Mouse (Mus musculus): ENCODE measurements at regions not wholly inside any gene's neighbourhood (a gene's known extent, or its start where the extent isn't known, plus 50 kb on each side); places are given as distances from the start of the nearest gene placed in this dataset.
"Not testable (repeated sequence)": the region's sequence is repeated elsewhere in the genome, so short reads cannot be mapped to it uniquely, and the experiment has no call there.

- not testable (repeated sequence) for DNase-seq (ENCODE audit: low read depth, low spot score)
Measured at GRCm38 (mm10) chr10:11801372-11802230, 458.4 kb downstream of the Epm2a start.

GRCm38 (mm10) chr10:11809255-11809654, 466.1 kb downstream of the Epm2a start:
- DNase-seq (ENCODE audit: low read depth, low spot score), result no peak

- DNase-seq (ENCODE audit: low read depth, low spot score), result peak; percentile 11
Measured at GRCm38 (mm10) chr10:11822418-11822959, 479.3 kb downstream of the Epm2a start.

GRCm38 (mm10) chr10:11841094-11841493, 497.9 kb downstream of the Epm2a start:
- peak; percentile 71 for DNase-seq (ENCODE audit: low read depth, low spot score)

- DNase-seq (ENCODE audit: low read depth, low spot score), result peak; percentile 87
Measured at GRCm38 (mm10) chr10:11841494-11841893, 498.3 kb downstream of the Epm2a start.

GRCm38 (mm10) chr10:11846141-11846540, 502.9 kb downstream of the Epm2a start:
- no peak for DNase-seq (ENCODE audit: low read depth, low spot score)

- peak; percentile 41 for DNase-seq (ENCODE audit: low read depth, low spot score)
Measured at GRCm38 (mm10) chr10:11875145-11876131, 532.2 kb downstream of the Epm2a start.

GRCm38 (mm10) chr10:11886237-11886636, 543.0 kb downstream of the Epm2a start:
- DNase-seq (ENCODE audit: low read depth, low spot score), result peak; percentile 57

GRCm38 (mm10) chr10:11888953-11889352, 545.7 kb downstream of the Epm2a start:
- peak; percentile 32 for DNase-seq (ENCODE audit: low read depth, low spot score)

- peak; percentile 24 for DNase-seq (ENCODE audit: low read depth, low spot score)
Measured at GRCm38 (mm10) chr10:11922132-11922531, 578.9 kb downstream of the Epm2a start.

- DNase-seq (ENCODE audit: low read depth, low spot score), result peak; percentile 62
Measured at GRCm38 (mm10) chr10:11938164-11938563, 595.0 kb downstream of the Epm2a start.

- no peak for DNase-seq (ENCODE audit: low read depth, low spot score)
Measured at GRCm38 (mm10) chr10:11942772-11943171, 599.6 kb downstream of the Epm2a start.

- peak; percentile 54 for DNase-seq (ENCODE audit: low read depth, low spot score)
Measured at GRCm38 (mm10) chr10:11960327-11960922, 617.2 kb downstream of the Epm2a start.

- DNase-seq (ENCODE audit: low read depth, low spot score), result no peak
Measured at GRCm38 (mm10) chr10:12004966-12005365, 661.8 kb downstream of the Epm2a start.

- peak; percentile 34 for DNase-seq (ENCODE audit: low read depth, low spot score)
Measured at GRCm38 (mm10) chr10:12005889-12006288, 662.7 kb downstream of the Epm2a start.

GRCm38 (mm10) chr10:12017286-12017685, 674.1 kb downstream of the Epm2a start:
- no peak for DNase-seq (ENCODE audit: low read depth, low spot score)

GRCm38 (mm10) chr10:12018281-12018680, 675.1 kb downstream of the Epm2a start:
- DNase-seq (ENCODE audit: low read depth, low spot score), result no peak

GRCm38 (mm10) chr10:12019159-12019779, 676.1 kb downstream of the Epm2a start:
- peak; percentile 93 for DNase-seq (ENCODE audit: low read depth, low spot score)

GRCm38 (mm10) chr10:12020576-12020975, 677.4 kb downstream of the Epm2a start:
- peak; percentile 39 for DNase-seq (ENCODE audit: low read depth, low spot score)

GRCm38 (mm10) chr10:12035159-12035558, 692.0 kb downstream of the Epm2a start:
- DNase-seq (ENCODE audit: low read depth, low spot score), result no peak

- no peak for DNase-seq (ENCODE audit: low read depth, low spot score)
Measured at GRCm38 (mm10) chr10:12045937-12046336, 702.7 kb downstream of the Epm2a start.
